Mouse (Mus musculus) ES-Bruce4 (cell line): ENCODE measurements around the gene Ywhah. TPM values are rescaled to one million over a fixed set of nuclear protein-coding genes. Genes with fewer than 3 reads are reported as not detected.

Experiments
- H3K27ac ChIP-seq: 2 replicates; pipeline ENCODE4 v1.5.1; 2012; ENCODE audit warnings: low read length, inconsistent platforms; ENCODE audit not compliant: insufficient read depth
- H3K27me3 ChIP-seq: 2 replicates; pipeline ENCODE4 v1.6.1; 2012; ENCODE audit warnings: mild to moderate bottlenecking, low read length, inconsistent platforms; ENCODE audit not compliant: control insufficient read depth, poor library complexity, insufficient read depth, severe bottlenecking
- H3K36me3 ChIP-seq: 2 replicates; pipeline ENCODE4 v1.6.1; 2012; ENCODE audit warnings: inconsistent platforms, mild to moderate bottlenecking, low read length, moderate library complexity; ENCODE audit not compliant: control insufficient read depth, poor library complexity, insufficient read depth, severe bottlenecking
- H3K4me1 ChIP-seq: one replicate; pipeline ENCODE4 v1.8.1; 2011; ENCODE audit warnings: low read length; ENCODE audit not compliant: control insufficient read depth, insufficient read depth
- H3K4me3 ChIP-seq: 2 replicates; pipeline ENCODE4 v1.5.1; 2011; ENCODE audit warnings: low read depth, mild to moderate bottlenecking, low read length
- H3K9ac ChIP-seq: 2 replicates; pipeline ENCODE4 v1.6.1; 2012; ENCODE audit warnings: low read depth, mild to moderate bottlenecking, inconsistent platforms; ENCODE audit not compliant: poor library complexity, severe bottlenecking
- H3K9me3 ChIP-seq: replicated peaks from 2 replicates; pipeline ENCODE4 v1.6.1; 2012; ENCODE audit warnings: mild to moderate bottlenecking, low read length, inconsistent platforms; ENCODE audit not compliant: control insufficient read depth, poor library complexity, insufficient read depth, severe bottlenecking
- CTCF ChIP-seq: IDR thresholded peaks from one replicate; pipeline ENCODE4 v1.8.1; 2011; ENCODE audit warnings: low read depth, low read length
- EP300 ChIP-seq: IDR thresholded peaks from 2 replicates; pipeline ENCODE4 v1.6.1; 2011; ENCODE audit warnings: low read depth, low read length; ENCODE audit not compliant: insufficient read depth
- POLR2A ChIP-seq: IDR thresholded peaks from one replicate; pipeline ENCODE4 v1.8.1; 2011; ENCODE audit warnings: low read length; ENCODE audit not compliant: insufficient read depth
- polyA plus RNA-seq: library from polyadenylated mRNA; stranded (reverse); fragments of >200 nt; gene quantifications from 2 replicates; pipeline ENCODE4 v1.2.4, GENCODE M21; 2011; ENCODE audit warnings: low read depth; ENCODE audit not compliant: missing spikeins, insufficient read depth, insufficient read length

Ywhah gene
- polyA plus RNA-seq, 1 experiment: 334 TPM

GRCm38 (mm10) chr5:33045316-33045705, 26.7 kb downstream of the Ywhah start:
- Histone ChIP-seq H3K4me3 (no peak overlapping the region), H3K27ac (no peak overlapping the region), H3K9me3 (no peaks in the 10 kb centered on the region), H3K27me3 (no peaks in the 10 kb centered on the region), H3K4me1 (no peaks in the 10 kb centered on the region), H3K36me3 (no peaks in the 10 kb centered on the region), H3K9ac (no peak overlapping the region)
- TF ChIP-seq EP300 (no peak), POLR2A (no peak), CTCF (no peak)

DNA sequence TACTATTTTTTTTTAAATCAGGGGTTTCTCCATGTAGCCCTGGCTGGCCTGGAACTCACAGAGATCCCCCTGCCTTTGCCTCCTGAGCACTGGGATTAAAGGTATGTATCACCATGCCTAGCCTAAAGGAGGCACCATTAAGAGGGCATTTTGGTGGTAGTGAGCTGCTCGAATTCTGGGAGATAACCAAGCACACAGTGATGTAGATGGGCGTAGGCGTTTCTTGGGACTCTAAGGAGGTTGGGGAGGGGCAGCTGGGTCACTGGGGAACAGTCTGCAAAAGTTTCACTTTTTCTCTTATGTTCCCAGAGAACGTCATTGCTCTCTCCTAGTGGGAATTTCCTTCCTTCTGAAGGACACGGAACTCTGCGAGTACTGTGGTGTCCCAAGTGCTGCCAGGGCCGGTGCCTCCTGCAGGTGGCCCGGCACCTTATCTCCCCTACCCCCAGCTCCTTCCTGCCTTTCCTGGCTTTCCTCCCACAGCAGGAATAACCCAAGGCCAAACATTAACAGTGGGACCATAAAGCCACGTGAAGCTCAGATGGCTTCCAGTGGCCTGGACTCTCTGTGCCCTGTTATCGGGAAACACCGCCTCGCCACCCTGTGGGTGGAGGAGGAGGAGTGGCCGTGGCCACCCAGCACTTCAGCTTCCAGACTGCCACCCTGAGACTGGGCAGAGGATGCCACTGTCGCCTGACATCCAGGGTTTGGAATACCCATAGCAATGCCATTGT, 34.4 kb downstream of the Ywhah start:
- H3K4me3 ChIP-seq: no peak overlapping the region
- TF ChIP-seq POLR2A (no peak), EP300 (no peak), CTCF (no peak)
- no peak overlapping the region for H3K9ac ChIP-seq
- no peaks in the 10 kb centered on the region for H3K4me1 ChIP-seq
- H3K27me3 ChIP-seq: no peaks in the 10 kb centered on the region
- H3K36me3 ChIP-seq: no peaks in the 10 kb centered on the region
- no peaks in the 10 kb centered on the region for H3K9me3 ChIP-seq
- H3K27ac ChIP-seq: no peak overlapping the region

GRCm38 (mm10) chr5:33056126-33056765, 37.6 kb downstream of the Ywhah start:
- no peak overlapping the region for H3K9ac ChIP-seq
- TF ChIP-seq CTCF (no peak), EP300 (no peak), POLR2A (no peak)
- no peaks in the 10 kb centered on the region for H3K36me3 ChIP-seq
- no peaks in the 10 kb centered on the region for H3K4me1 ChIP-seq
- no peaks in the 10 kb centered on the region for H3K9me3 ChIP-seq
- H3K4me3 ChIP-seq: no peak overlapping the region
- H3K27me3 ChIP-seq: no peaks in the 10 kb centered on the region
- H3K27ac ChIP-seq: no peak overlapping the region

DNA sequence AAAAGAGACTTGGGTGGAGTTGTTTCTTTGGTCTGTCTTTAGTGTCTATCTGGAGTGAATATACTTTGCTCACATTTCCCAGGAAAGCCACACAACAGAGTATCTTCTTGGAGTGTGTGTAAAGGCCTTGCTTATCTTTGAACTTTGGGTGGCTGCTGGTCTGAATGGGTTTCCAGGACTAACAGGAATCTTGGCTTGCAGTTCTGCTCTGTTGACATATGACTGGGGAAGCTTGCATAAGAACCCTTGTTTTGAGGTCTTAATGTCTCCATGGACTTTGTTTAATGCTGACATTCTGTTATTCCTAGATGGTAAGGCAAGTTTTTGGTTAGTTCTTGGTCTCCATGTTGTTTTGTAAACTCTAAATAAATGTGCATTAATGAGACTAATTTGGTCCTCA, 51.5 kb downstream of the Ywhah start:
- Histone ChIP-seq H3K4me3 (no peak overlapping the region), H3K27ac (no peak overlapping the region), H3K36me3 (no peaks in the 10 kb centered on the region), H3K9me3 (no peaks in the 10 kb centered on the region), H3K27me3 (no peaks in the 10 kb centered on the region), H3K9ac (no peak overlapping the region), H3K4me1 (no peaks in the 10 kb centered on the region)
- TF ChIP-seq POLR2A (no peak), EP300 (no peak), CTCF (no peak)

DNA sequence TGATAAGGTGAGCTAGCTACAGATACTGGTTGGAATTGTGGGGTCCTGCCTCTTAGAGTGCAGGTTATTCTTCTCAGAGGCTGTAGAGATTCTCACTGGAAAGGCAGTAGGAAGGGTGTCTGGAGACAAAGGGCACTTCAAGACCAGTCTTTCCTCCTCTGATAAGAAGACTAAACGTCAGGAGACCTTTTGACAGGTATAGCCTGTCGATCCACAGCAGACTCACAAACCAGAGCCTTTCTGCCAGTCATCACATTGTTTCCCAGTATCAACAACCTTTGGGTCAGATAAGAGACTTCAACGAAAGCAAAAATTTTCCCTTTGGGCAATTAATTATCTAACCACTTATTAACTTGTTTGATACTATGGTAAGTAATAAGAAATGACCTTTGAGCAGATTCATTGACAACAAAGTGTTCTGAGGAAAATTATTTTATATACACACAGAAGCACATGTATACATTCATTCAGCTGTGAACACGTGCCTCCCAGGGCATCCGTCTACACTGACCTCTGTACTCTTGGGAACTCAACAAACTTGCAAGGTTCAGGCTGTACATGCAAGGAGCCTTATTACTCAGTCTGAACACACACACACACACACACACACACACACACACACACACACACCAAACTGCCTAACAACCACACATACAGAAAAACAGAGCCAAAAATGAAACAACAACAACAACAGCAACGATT, 58.0 kb downstream of the Ywhah start:
- Histone ChIP-seq H3K9me3 (no peaks in the 10 kb centered on the region), H3K4me1 (no peaks in the 10 kb centered on the region), H3K9ac (no peak overlapping the region), H3K27me3 (no peaks in the 10 kb centered on the region), H3K4me3 (no peak overlapping the region), H3K36me3 (no peaks in the 10 kb centered on the region), H3K27ac (no peak overlapping the region)
- no peak for TF ChIP-seq EP300
- no peak for TF ChIP-seq POLR2A
- no peak for TF ChIP-seq CTCF

Other genes starting within 250 kb of the Ywhah start
- 59.0 and 65.7 TPM in 2 replicates for gene Pisd, start 233.2 kb upstream of the Ywhah start, polyA plus RNA-seq
- not detected in 2 replicates for gene Gm20671, start 191.7 kb upstream of the Ywhah start, polyA plus RNA-seq
- gene Prr14l, start 164.6 kb upstream of the Ywhah start, polyA plus RNA-seq: 57.1 and 58.6 TPM in 2 replicates
- gene Depdc5, start 155.1 kb upstream of the Ywhah start, polyA plus RNA-seq: 46.6 and 60.5 TPM in 2 replicates
- 0.78 and 1.1 TPM in 2 replicates for gene Slc5a1, start 85.4 kb downstream of the Ywhah start, polyA plus RNA-seq
- gene Spon2, start 199.6 kb downstream of the Ywhah start, polyA plus RNA-seq: 0.59 and 0.87 TPM in 2 replicates